8 mouse cellular contexts compared by ENCODE assay signal in genomic region chr2:19657881-19658589, GRCm38 (mm10). TPM values are rescaled to one million over a fixed set of nuclear protein-coding genes. Genes with fewer than 3 reads are reported as not detected.
DNase-seq lines count a peak whose midpoint lies in the region; ATAC-seq and TF ChIP-seq lines count a peak whose summit lies in the region.

No protein-coding gene starts in this region.

- peak overlapping the region; percentile 79 for H3K4me2 ChIP-seq in heart, embryonic 14.5 days (ENCODE audit: low read length)
- peak overlapping the region; percentile 93 for H3K4me2 ChIP-seq in liver, embryonic 14.5 days (ENCODE audit: low read depth)
- peak overlapping the region; percentile 76 for H3K4me2 ChIP-seq in stomach, embryonic 14.5 days (replicated peaks; ENCODE audit: low read depth, low read length)

- DNase-seq in left cerebral cortex, adult 18-20 months (ENCODE audit: low spot score in 2 of 2): peak; percentile 47 to 62
- DNase-seq in left cerebral cortex, adult 11 months (ENCODE audit: low spot score): no peak
- DNase-seq in kidney, postnatal 10 days: peak; percentile 77
- DNase-seq in liver, embryonic 14.5 days (ENCODE audit: low read depth in 3 of 3, low spot score in 3 of 3): no peak
- peak; percentile 27 to 58 for DNase-seq in natural killer cell, adult 2 months (ENCODE audit: low spot score in 2 of 2)

- ATAC-seq in erythroblast, adult 5-6 weeks (replicated peaks; ENCODE audit: low FRiP score, poor library complexity, severe bottlenecking): peak; percentile 12; the same call in 1 of the 2 replicates
- peak; percentile 84 for ATAC-seq in heart, embryonic 14.5 days (ENCODE audit: insufficient number of reproducible peaks, insufficient read depth, low FRiP score, low read depth)
- ATAC-seq in liver, embryonic 14.5 days (ENCODE audit: insufficient read depth): peak; percentile 81
- ATAC-seq in stomach, embryonic 14.5 days (ENCODE audit: insufficient number of reproducible peaks, insufficient read depth, low FRiP score, low read depth): peak; percentile 88

- H3K36me3 ChIP-seq in heart, embryonic 14.5 days (ENCODE audit: control insufficient read depth, insufficient read depth, low read length): no peaks in the 10 kb centered on the region
- no peaks in the 10 kb centered on the region for H3K36me3 ChIP-seq in liver, embryonic 14.5 days (replicated peaks; ENCODE audit: control insufficient read depth, insufficient read depth, low read depth)
- no peaks in the 10 kb centered on the region for H3K36me3 ChIP-seq in stomach, embryonic 14.5 days (ENCODE audit: control insufficient read depth, insufficient read depth, low read length)

- H3K9me3 ChIP-seq in heart, embryonic 14.5 days (ENCODE audit: control insufficient read depth, low read length): no peaks in the 10 kb centered on the region
- no peaks in the 10 kb centered on the region for H3K9me3 ChIP-seq in liver, embryonic 14.5 days (ENCODE audit: control insufficient read depth, low read length)
- no peaks in the 10 kb centered on the region for H3K9me3 ChIP-seq in stomach, embryonic 14.5 days (ENCODE audit: control insufficient read depth, low read depth, low read length)

- peak overlapping the region; percentile 93 to 99 for H3K27ac ChIP-seq in heart, embryonic 14.5 days (replicated peaks in 1 of 2; ENCODE audit: control insufficient read depth in 1 of 2, insufficient read depth in 1 of 2, low read depth in 2 of 2, low read length in 2 of 2)
- peak overlapping the region; percentile 58 for H3K27ac ChIP-seq in liver, embryonic 14.5 days
- H3K27ac ChIP-seq in stomach, embryonic 14.5 days (ENCODE audit: low read length): peak overlapping the region; percentile 80

- H3K27me3 ChIP-seq in heart, embryonic 14.5 days (ENCODE audit: control insufficient read depth, insufficient read depth, low read length): no peaks in the 10 kb centered on the region
- H3K27me3 ChIP-seq in liver, embryonic 14.5 days (ENCODE audit: control insufficient read depth, insufficient read depth, low read length): peaks cover 19% of the 10 kb centered on the region
- H3K27me3 ChIP-seq in stomach, embryonic 14.5 days (ENCODE audit: control insufficient read depth, insufficient read depth, low read length): no peaks in the 10 kb centered on the region

- peak overlapping the region; percentile 97 for H3K9ac ChIP-seq in heart, embryonic 14.5 days (ENCODE audit: low read length)
- peak overlapping the region; percentile 69 for H3K9ac ChIP-seq in liver, embryonic 14.5 days (replicated peaks)
- H3K9ac ChIP-seq in stomach, embryonic 14.5 days (replicated peaks; ENCODE audit: low read depth, low read length): peak overlapping the region; percentile 61

- H3K4me3 ChIP-seq in heart, embryonic 14.5 days (ENCODE audit: control insufficient read depth in 1 of 2, insufficient read depth in 1 of 2, low read depth in 1 of 2, low read length in 2 of 2): peak overlapping the region; percentile 95 to 96
- H3K4me3 ChIP-seq in liver, embryonic 14.5 days (ENCODE audit: insufficient read depth in 1 of 2, low read depth in 2 of 2, low read length in 2 of 2): peak overlapping the region; percentile 65 to 74
- H3K4me3 ChIP-seq in stomach, embryonic 14.5 days (ENCODE audit: low read depth, low read length): peak overlapping the region; percentile 71

- no peak for TF ChIP-seq EP300 in liver, embryonic 14.5 days (IDR thresholded peaks at IDR 0.05; ENCODE audit: low read depth)

- peaks cover 0 to 4% of the 10 kb centered on the region in 2 experiments; a peak in 2 of 4 replicates for H3K4me1 ChIP-seq in heart, embryonic 14.5 days (ENCODE audit: control insufficient read depth in 2 of 2, insufficient read depth in 2 of 2, low read length in 2 of 2)
- H3K4me1 ChIP-seq in liver, embryonic 14.5 days (replicated peaks; ENCODE audit: control insufficient read depth in 2 of 2, insufficient read depth in 2 of 2, low read length in 1 of 2): peaks cover 4 to 7% of the 10 kb centered on the region in 2 experiments
- H3K4me1 ChIP-seq in stomach, embryonic 14.5 days (ENCODE audit: control insufficient read depth, insufficient read depth, low read length): no peaks in the 10 kb centered on the region; the same call in 1 of the 2 replicates

- TF ChIP-seq CTCF in liver, embryonic 14.5 days (IDR thresholded peaks at IDR 0.05; ENCODE audit: low read depth): no peak

- WGBS in heart, embryonic 14.5 days: under 1% methylated on average over 99 of the region's 108 CpGs
- 0% methylated on average over 102 of the region's 108 CpGs for WGBS in liver, embryonic 14.5 days (ENCODE audit: insufficient replicate concordance)
- under 1% methylated on average over 81 of the region's 108 CpGs for WGBS in stomach, embryonic 14.5 days

RNA-seq across cellular contexts. Expression of gene Otud1, which starts 0.5 kb away (rescaled TPM):
- 10 to 100 TPM; 29.9 to 36.4 TPM for total RNA-seq in left cerebral cortex, adult 18-20 months (2021)
- 1.3 and 5.6 TPM in 2 replicates for total RNA-seq in erythroblast, adult 5-6 weeks (2015; ENCODE audit: low replicate concordance)
- total RNA-seq in erythroblast, adult 5-6 weeks (2017; ENCODE audit: low replicate concordance): 2.1 and 2.8 TPM in 2 replicates
- 15.0 and 16.4 TPM in 2 replicates for polyA plus RNA-seq in heart, embryonic 14.5 days (2014; fragmentation: Nextera tagmentation; extraction: Ambion mirVana)
- 0.47 and 0.65 TPM in 2 replicates for polyA plus RNA-seq in liver, embryonic 14.5 days (2012; rRNA removed)
- 0.44 and 1.0 TPM in 2 replicates for polyA plus RNA-seq in liver, embryonic 14.5 days (2014; fragmentation: Nextera tagmentation; extraction: Ambion mirVana)
- 2.4 and 2.9 TPM in 2 replicates for polyA plus RNA-seq in stomach, embryonic 14.5 days (2014; fragmentation: Nextera tagmentation; extraction: Ambion mirVana)

Comparison
In these comparisons a context has a peak if more than half of its experiments do, and no peak if none do; other contexts are left out.
1. DNase-seq: peak in left cerebral cortex, adult 18-20 months (2 of 2), kidney, postnatal 10 days (single experiment) and natural killer cell, adult 2 months (2 of 2); none in left cerebral cortex, adult 11 months (single experiment) and liver, embryonic 14.5 days (0 of 3).
2. ATAC-seq: peak in every context shown above with its lines; median percentile 88 in stomach, embryonic 14.5 days; 84 in heart, embryonic 14.5 days; 81 in liver, embryonic 14.5 days; 12 in erythroblast, adult 5-6 weeks.
3. Peak in every context shown above with its lines, with median percentiles within 50 percentile points of each other: H3K27ac ChIP-seq, H3K4me2 ChIP-seq, H3K4me3 ChIP-seq and H3K9ac ChIP-seq.